13 mouse cellular contexts compared by ENCODE assay signal in the genomic region with DNA sequence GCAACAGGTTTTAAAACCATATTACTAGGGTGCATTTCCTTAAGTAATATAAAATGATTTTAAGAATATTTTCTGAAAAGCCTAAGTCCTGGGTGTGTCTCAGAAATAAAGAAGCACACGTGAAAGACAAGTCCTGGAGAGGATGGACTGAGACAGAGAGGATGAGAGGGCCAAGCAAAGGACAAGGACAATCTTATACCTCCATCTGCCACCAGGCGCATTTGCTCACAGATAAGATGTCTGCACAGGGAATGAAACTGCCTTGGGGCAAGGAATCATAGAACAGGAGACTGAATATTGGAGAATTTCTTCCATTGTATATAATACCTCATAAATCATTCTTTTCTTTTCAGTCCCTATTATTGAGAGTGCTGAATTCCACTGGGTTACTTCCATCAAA.
"Had no signal": no experiment of that assay in that cellular context is flagged by ENCODE, and none has a peak within 500 bp of the region (broad histone marks: within the 10 kb centered on the region; RNA-seq: fewer than 3 reads in every experiment).

No protein-coding gene starts in this region.

- ATAC-seq: intestine, embryonic 15.5 days; midbrain, embryonic 13.5 days had no signal

- H3K9me3 ChIP-seq: intestine, embryonic 15.5 days; kidney, embryonic 15.5 days; limb, embryonic 13.5 days; midbrain, embryonic 13.5 days; neural tube, embryonic 15.5 days; stomach, embryonic 15.5 days had no signal

- H3K36me3 ChIP-seq: intestine, embryonic 15.5 days; kidney, embryonic 15.5 days; limb, embryonic 13.5 days; stomach, embryonic 15.5 days had no signal

- H3K4me3 ChIP-seq: intestine, embryonic 15.5 days; kidney, embryonic 15.5 days; limb, embryonic 13.5 days; midbrain, embryonic 13.5 days; myocyte; neural tube, embryonic 15.5 days; stomach, embryonic 15.5 days had no signal

- H3K27me3 ChIP-seq: intestine, embryonic 15.5 days; kidney, embryonic 15.5 days; limb, embryonic 13.5 days; midbrain, embryonic 13.5 days; neural tube, embryonic 15.5 days; stomach, embryonic 15.5 days had no signal

- H3K27ac ChIP-seq: intestine, embryonic 15.5 days; kidney, embryonic 15.5 days; limb, embryonic 13.5 days; midbrain, embryonic 13.5 days; neural tube, embryonic 15.5 days; stomach, embryonic 15.5 days had no signal

- H3K9ac ChIP-seq: intestine, embryonic 15.5 days; kidney, embryonic 15.5 days; limb, embryonic 13.5 days; midbrain, embryonic 13.5 days; neural tube, embryonic 15.5 days; stomach, embryonic 15.5 days had no signal

- DNase-seq: kidney, adult 2 months; kidney, postnatal 14 days; lung, adult 18-20 months; right cerebral cortex, postnatal 4 days; spleen, adult 18-20 months; thymus, postnatal 4 days had no signal

- H3K4me1 ChIP-seq: intestine, embryonic 15.5 days; kidney, embryonic 15.5 days; limb, embryonic 13.5 days; midbrain, embryonic 13.5 days; stomach, embryonic 15.5 days had no signal

- H3K4me2 ChIP-seq: intestine, embryonic 15.5 days; kidney, embryonic 15.5 days; limb, embryonic 13.5 days; midbrain, embryonic 13.5 days; neural tube, embryonic 15.5 days; stomach, embryonic 15.5 days had no signal
